Mouse (Mus musculus) C2C12 (cell line): Measurements from ENCODE around the gene Paics. TPM values are rescaled to one million over a fixed set of nuclear protein-coding genes. Genes with fewer than 3 reads are reported as not detected.

Experiments used
- H3K27me3 ChIP-seq: one replicate; pipeline ENCODE4 v1.6.1; 2011; ENCODE audit not compliant: control insufficient read depth, insufficient read depth, insufficient read length
- H3K36me3 ChIP-seq: one replicate; pipeline ENCODE4 v1.6.1; 2011; ENCODE audit not compliant: control insufficient read depth, insufficient read depth
- H3K4me3 ChIP-seq: one replicate; pipeline ENCODE4 v1.5.1; 2011; ENCODE audit warnings: mild to moderate bottlenecking, control low read depth; ENCODE audit not compliant: poor library complexity, insufficient read depth, severe bottlenecking
- H3K79me2 ChIP-seq: one replicate; pipeline ENCODE4 v1.6.1; 2011; ENCODE audit not compliant: control insufficient read depth, insufficient read depth
- H3K79me3 ChIP-seq: one replicate; pipeline ENCODE4 v1.6.1; 2011; ENCODE audit warnings: low read depth, control low read depth
- H3ac ChIP-seq: one replicate; pipeline ENCODE3; 2011; ENCODE audit warnings: low read depth; ENCODE audit not compliant: control insufficient read depth, insufficient read length
- CEBPB ChIP-seq: IDR thresholded peaks from one replicate; pipeline ENCODE4 v1.6.1; 2011; ENCODE audit warnings: low read depth, mild to moderate bottlenecking, control low read depth, moderate library complexity
- CTCF ChIP-seq: IDR thresholded peaks from one replicate; pipeline ENCODE4 v1.5.1; 2011; ENCODE audit not compliant: control insufficient read depth, insufficient read depth, insufficient read length
- FOSL1 ChIP-seq: IDR thresholded peaks from one replicate; pipeline ENCODE4 v1.8.0; 2011; ENCODE audit warnings: mild to moderate bottlenecking, low read length; ENCODE audit not compliant: poor library complexity, insufficient read depth, severe bottlenecking
- MAX ChIP-seq: IDR thresholded peaks from one replicate; pipeline ENCODE4 v1.6.1; 2011; ENCODE audit warnings: mild to moderate bottlenecking, control low read depth
- MYOD1 ChIP-seq: IDR thresholded peaks from one replicate; pipeline ENCODE4 v1.6.1; 2011; ENCODE audit warnings: low read depth; ENCODE audit not compliant: control insufficient read depth, insufficient read length
- MYOG ChIP-seq: IDR thresholded peaks from one replicate; pipeline ENCODE4 v1.6.1; 2011; ENCODE audit not compliant: control insufficient read depth, insufficient read length; ENCODE audit errors: extremely low read depth
- USF1 ChIP-seq: IDR thresholded peaks from one replicate; pipeline ENCODE4 v1.6.1; 2011; ENCODE audit warnings: low read depth, mild to moderate bottlenecking, control low read depth, moderate library complexity
- polyA plus RNA-seq: library from polyadenylated mRNA; unstranded; fragments of >200 nt; fragmentation: generic; extraction: Trizol; gene quantifications from one replicate; pipeline ENCODE4 v1.2.1, GENCODE M21; 2012; ENCODE audit warnings: missing spikeins

Gene Paics
- polyA plus RNA-seq, 1 experiment = 115 TPM

DNA sequence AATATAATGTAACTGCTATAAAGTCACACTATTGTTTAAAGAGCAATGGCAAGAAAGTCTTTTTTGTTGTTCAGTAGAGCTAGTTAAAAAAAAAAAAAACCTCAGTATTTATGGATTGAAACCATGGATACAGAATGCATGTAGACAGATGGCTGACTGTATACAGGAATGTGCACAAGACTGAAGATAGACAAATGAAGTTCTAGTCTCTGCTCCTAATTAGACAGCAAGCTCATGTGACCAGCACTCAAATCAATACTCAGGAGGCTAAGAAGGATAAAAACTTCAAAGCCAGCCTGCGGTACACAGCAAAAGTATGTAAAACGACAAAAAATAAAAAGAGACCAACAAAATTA, 5.5 kb upstream of the Paics start:
- TF ChIP-seq CTCF = no peak
- TF ChIP-seq USF1 = no peak
- no peak for TF ChIP-seq CEBPB
- TF ChIP-seq MYOG = no peak
- no peak for TF ChIP-seq FOSL1
- no peak for TF ChIP-seq MYOD1
- no peaks in the 10 kb centered on the region for H3K27me3 ChIP-seq
- H3K79me3 ChIP-seq = peaks cover 95% of the 10 kb centered on the region
- H3K36me3 ChIP-seq = peaks cover 28% of the 10 kb centered on the region
- peaks cover 100% of the 10 kb centered on the region for H3K79me2 ChIP-seq
- H3ac ChIP-seq = no peak overlapping the region
- H3K4me3 ChIP-seq = no peak overlapping the region

DNA sequence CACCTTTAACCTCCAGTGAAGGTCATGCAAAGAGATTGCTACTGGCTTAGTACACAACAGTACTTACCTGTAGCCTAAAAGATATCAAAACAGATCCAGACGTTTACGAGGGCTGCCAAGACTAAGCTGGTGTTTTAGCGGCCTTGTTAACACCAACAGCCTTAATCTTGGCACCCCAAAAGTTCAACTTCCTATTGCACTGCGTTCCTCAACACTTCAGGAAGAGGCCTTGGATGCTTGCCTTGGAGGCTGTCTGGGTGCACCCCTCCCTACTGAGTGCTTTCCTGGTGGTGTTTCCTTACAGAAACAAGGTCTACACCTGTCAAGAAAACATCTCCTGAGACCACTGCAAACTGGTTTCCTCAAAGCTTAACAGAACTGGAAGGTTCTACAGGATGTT, 4.0 kb upstream of the Paics start:
- peaks cover 22% of the 10 kb centered on the region for H3K36me3 ChIP-seq
- TF ChIP-seq MAX = no peak
- no peak for TF ChIP-seq FOSL1
- no peak for TF ChIP-seq USF1
- TF ChIP-seq MYOG = no peak
- no peak for TF ChIP-seq CEBPB
- no peak for TF ChIP-seq MYOD1
- TF ChIP-seq CTCF = no peak
- H3ac ChIP-seq = no peak overlapping the region
- peaks cover 94% of the 10 kb centered on the region for H3K79me2 ChIP-seq
- H3K4me3 ChIP-seq = no peak overlapping the region
- no peaks in the 10 kb centered on the region for H3K27me3 ChIP-seq
- H3K79me3 ChIP-seq = peaks cover 85% of the 10 kb centered on the region

DNA sequence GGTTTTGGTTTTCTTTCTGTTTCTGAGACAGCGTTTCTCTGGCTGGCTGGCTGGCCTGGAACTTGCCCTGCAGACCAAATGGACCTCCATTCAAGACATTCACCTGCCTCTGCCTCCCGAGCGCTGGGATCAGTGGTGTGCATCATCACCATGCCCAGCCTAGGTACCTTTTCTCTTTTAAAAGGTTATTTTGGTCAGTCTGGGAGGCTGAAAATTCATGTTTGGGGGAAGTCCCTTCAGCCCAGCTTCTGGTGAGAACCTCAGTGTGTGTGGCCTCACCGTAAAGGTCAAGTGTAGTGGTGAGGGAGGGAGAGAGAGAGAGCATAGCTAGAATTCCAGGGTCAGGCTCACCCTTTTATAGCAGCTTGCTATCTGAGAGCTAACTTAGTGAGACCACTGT, 3.3 kb upstream of the Paics start:
- Histone ChIP-seq H3K4me3 (no peak overlapping the region), H3ac (no peak overlapping the region), H3K79me3 (peaks cover 86% of the 10 kb centered on the region), H3K79me2 (peaks cover 94% of the 10 kb centered on the region), H3K27me3 (no peaks in the 10 kb centered on the region), H3K36me3 (peaks cover 22% of the 10 kb centered on the region)
- no peak for TF ChIP-seq CTCF
- no peak for TF ChIP-seq CEBPB
- TF ChIP-seq MAX = no peak
- no peak for TF ChIP-seq FOSL1
- no peak for TF ChIP-seq MYOD1
- TF ChIP-seq MYOG = no peak
- TF ChIP-seq USF1 = no peak

DNA sequence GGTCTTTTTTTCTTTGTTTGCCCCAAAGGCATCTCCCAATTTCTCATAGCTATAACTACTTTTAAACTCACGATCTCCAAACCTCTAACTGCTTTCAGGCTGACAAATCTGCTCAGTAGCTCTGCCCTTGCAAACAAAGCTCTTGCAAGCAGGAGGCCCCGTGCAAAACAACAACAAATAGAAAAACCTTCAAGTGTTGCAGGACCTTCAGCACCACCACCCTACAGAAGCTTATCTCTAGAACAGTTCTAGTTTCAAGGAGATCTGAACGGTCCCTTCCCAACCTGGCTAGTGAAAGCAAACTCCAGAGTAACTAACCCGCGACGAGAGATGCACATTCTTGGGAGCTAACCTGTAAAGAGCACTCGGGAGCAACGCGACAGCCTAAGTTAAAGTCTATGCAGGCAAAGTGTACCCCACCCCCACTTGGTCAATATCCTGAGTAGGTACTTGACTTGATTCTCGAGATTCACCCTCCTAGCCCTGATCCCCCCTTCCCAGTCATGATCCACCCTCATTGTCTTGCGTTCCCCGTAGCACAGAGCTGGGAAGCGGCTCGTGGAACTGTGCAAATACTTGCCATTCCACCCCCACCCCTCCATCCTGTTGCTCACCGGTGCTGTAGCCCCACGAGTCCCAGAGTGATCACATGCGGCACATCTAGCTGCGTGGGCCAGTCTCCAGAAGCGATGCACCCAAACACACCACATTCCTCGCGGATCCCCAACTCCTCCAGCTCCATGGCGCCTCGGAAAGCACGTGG, 583 bp upstream of the Paics start:
- Histone ChIP-seq H3K79me3 (peaks cover 86% of the 10 kb centered on the region), H3K27me3 (no peaks in the 10 kb centered on the region), H3ac (peak overlapping the region; percentile 73), H3K79me2 (peaks cover 94% of the 10 kb centered on the region), H3K4me3 (peak overlapping the region; percentile 81), H3K36me3 (peaks cover 30% of the 10 kb centered on the region)
- no peak for TF ChIP-seq MYOD1
- no peak for TF ChIP-seq CTCF
- TF ChIP-seq MAX = no peak
- peak; percentile 11 for TF ChIP-seq USF1
- no peak for TF ChIP-seq MYOG
- TF ChIP-seq CEBPB = no peak

DNA sequence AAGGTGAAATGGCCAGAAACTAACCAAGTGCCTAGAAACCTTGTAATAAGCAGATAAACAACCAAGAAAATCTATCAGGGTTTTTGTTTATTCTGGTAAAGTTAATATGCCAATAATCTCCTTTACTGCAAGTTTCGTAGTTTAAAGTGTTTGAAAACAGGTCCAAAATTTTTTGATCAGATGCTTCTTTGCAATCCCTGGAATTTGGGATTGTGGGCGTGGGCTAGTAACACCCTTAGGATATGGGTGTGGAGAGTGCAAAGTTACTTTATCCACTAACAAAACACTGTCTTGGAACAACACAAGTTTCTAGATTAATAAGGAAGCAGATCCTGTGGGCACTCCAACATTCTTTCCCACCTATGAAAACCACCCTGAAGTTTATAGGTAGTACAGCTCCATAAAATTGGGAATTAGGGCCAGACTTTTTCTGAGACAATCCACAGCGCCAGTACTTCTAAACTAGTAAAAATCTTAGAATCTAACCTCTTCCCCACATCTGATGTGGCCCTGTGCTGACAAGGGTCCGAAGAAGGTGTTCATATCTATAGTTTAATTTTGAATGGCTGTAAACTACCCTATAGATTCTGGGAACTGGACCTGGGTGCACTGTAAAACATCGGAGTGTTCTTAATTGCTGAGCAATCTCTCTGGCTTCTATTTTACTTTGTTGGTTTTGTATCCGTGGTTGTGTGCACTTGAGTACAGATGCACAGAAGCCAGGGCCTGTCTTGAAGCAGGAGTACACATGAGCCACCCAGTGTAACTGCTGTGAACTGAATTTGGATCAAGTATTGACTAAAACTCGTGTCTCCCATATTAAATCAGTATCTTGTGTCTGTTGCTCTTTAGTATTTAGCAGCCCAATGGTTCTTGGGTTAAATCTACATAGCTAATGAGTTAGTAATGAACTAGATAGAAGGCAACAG, 1.3 kb downstream of the Paics start:
- H3K79me3 ChIP-seq = peaks cover 72% of the 10 kb centered on the region
- H3K4me3 ChIP-seq = peak overlapping the region; percentile 81
- peaks cover 87% of the 10 kb centered on the region for H3K79me2 ChIP-seq
- peaks cover 36% of the 10 kb centered on the region for H3K36me3 ChIP-seq
- TF ChIP-seq CTCF = no peak
- no peaks in the 10 kb centered on the region for H3K27me3 ChIP-seq
- peak overlapping the region; percentile 66 for H3ac ChIP-seq
